Mouse (Mus musculus): ENCODE results near the gene Fuca1. TPM values are rescaled to one million over a fixed set of nuclear protein-coding genes. Genes with fewer than 3 reads are reported as not detected.

The Fuca1 gene
- polyA plus RNA-seq (2012; ENCODE audit: insufficient read depth, insufficient read length, low replicate concordance, missing spikeins) = not detected in 2 replicates

DNA sequence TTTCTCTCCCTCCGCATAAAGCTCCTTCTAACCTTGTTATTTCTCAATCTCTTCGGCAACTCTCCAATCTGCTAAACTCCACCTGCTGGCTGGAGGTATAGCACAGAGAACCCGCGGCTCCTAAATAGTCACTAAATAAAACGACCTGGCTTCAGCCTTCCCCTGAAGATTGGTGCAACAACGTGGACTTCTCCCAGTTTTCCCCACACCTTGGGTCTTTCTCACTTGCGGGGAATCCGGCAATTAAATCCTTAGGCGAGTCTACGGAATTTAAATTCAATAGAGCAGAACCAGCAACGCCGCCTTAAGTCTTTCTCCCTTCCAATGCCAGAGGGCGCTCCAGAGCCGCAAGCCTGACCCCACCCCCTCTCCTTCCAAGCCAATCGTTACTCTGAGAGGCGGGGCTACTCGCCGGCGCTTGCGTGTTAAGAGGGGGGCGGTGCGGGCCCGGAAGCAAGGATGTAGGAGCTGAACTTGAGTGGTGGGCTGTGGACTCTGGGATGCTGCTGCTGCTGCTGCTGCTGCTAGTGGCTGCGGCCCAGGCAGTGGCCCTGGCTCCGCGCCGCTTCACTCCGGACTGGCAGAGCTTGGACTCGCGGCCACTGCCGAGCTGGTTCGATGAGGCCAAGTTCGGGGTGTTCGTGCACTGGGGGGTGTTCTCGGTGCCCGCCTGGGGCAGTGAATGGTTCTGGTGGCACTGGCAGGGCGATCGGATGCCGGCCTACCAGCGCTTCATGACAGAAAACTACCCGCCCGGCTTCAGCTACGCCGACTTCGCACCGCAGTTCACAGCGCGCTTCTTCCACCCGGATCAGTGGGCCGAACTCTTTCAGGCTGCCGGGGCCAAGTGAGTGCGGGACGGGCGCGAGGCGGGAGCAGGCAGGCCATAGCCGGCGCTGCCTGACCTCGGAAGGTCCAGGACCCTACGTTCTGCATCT lies at the start of gene Fuca1:
Gene Fuca1, plus strand, starts transcription at position 432 of the 938 bp plus-strand sequence.
- WGBS = under 1% methylated on average over 60 of the region's 60 CpGs
- Histone ChIP-seq H3K27ac (ENCODE audit: insufficient read depth, low read depth, low read length) (no peak within 1 kb of the TSS), H3K4me3 (ENCODE audit: insufficient read depth, low read depth, low read length) (peak within 1 kb of the TSS; percentile 88), H3K4me1 (ENCODE audit: control insufficient read depth, insufficient read depth, low read length) (peaks cover 8% of the 10 kb centered on the region)
- TF ChIP-seq POLR2A (IDR thresholded peaks at IDR 0.05; ENCODE audit: insufficient read depth, low read depth, low read length) = peak; percentile 69
- TF ChIP-seq CTCF (IDR thresholded peaks at IDR 0.05; ENCODE audit: insufficient read depth, low read depth, low read length) = peak; percentile 82

DNA sequence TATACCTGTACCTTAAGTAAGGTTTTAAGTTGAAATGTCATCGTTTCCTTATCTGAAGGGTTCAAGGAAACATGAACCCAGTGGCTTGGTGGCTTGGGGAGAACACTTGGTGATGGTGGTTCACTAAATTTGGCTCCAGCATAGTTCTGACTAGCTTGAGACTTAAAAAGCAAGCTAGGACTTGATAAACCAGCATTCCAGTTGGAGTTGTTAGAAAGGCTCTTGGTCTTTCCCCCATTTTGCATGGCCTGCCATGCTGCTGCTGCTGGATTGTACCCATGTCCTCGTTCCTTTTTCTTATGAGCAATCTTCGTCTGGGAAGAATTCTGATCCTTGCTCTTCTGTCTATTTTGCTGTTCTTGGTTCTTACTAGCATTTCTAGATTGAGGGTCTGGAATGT lies 48.5 kb upstream of the Fuca1 start:
- H3K27ac ChIP-seq (ENCODE audit: insufficient read depth, low read depth, low read length) = no peak overlapping the region
- H3K4me1 ChIP-seq (ENCODE audit: control insufficient read depth, insufficient read depth, low read length) = peaks cover 17% of the 10 kb centered on the region
- H3K4me3 ChIP-seq (ENCODE audit: insufficient read depth, low read depth, low read length) = no peak overlapping the region
- TF ChIP-seq POLR2A (IDR thresholded peaks at IDR 0.05; ENCODE audit: insufficient read depth, low read depth, low read length) (no peak), CTCF (IDR thresholded peaks at IDR 0.05; ENCODE audit: insufficient read depth, low read depth, low read length) (no peak)
- 24% methylated on average over 3 of the region's 3 CpGs for WGBS

DNA sequence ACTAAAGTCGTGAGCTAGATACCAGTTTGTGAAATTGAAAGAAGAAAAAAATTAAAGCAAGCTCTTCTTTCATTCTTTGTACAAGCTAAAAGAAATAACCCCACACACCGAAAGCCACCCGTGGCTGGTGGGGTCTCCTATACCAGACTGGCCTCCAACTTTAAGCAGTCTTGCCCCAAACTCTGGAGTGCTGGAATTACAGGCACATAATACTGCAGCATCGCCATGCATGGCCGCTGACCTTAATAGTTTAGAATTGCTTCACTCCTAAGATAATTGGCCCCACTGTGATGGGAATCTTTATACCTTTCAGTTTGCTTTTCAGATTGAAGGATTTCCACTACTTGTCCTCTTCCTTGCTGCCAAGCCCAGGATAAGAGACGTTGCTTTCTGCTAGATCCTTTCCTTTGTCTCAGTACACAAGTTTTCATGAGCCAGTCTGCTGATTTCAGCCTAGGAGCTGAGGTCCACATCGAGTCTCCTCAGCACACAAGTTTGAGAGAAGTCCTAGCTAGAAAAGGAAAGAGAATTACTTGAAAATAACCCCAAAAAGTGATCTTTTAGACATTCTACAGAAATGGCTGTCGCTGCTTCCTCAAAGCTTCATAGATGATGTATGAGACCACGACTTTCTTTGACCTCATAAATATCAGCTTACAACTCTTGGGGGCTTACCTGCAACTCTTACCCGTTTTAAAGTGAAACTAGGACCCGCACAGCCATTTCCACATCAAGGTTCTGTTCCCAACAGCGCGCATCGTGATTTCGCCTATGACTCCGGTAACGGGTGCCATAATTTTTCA lies 47.7 kb upstream of the Fuca1 start:
- Histone ChIP-seq H3K4me1 (ENCODE audit: control insufficient read depth, insufficient read depth, low read length) (peaks cover 18% of the 10 kb centered on the region), H3K4me3 (ENCODE audit: insufficient read depth, low read depth, low read length) (peak overlapping the region; percentile 96), H3K27ac (ENCODE audit: insufficient read depth, low read depth, low read length) (peak overlapping the region; percentile 99)
- WGBS = 2% methylated on average over 17 of the region's 17 CpGs
- no peak for TF ChIP-seq POLR2A (IDR thresholded peaks at IDR 0.05; ENCODE audit: insufficient read depth, low read depth, low read length)
- TF ChIP-seq CTCF (IDR thresholded peaks at IDR 0.05; ENCODE audit: insufficient read depth, low read depth, low read length) = no peak

DNA sequence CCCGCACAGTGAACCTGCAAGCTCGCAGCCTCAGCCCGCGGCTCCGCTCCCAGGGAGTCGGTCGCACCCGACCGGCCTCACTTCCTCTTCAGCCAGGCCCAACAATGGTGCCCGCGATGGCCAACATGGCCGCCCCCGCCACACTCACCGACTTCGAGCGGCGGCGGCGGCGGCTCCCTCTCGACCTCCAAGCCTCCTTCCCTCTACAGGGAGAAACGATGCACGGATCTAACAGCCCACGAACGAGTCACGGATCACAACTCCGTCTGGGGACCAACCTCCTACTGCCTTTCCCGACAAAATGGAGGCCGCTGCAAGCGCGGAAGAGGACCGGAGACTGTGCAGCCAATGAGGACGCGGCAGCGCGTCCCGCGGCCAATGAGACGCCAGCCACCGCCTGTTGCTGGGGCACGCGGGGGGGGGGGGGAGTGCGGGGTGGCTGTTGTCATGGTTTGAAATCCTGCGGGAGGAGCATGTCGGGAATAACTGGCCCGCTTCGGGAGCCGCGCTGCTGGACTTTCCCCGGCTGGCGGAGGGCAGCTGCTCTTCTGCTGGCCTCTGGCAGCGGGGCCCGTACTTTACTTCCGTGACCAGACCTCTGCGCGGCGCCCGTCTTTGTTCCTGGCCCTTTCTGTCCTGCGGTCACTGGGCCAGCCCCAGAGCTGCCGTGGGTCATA lies 46.9 kb upstream of the Fuca1 start, which contains the start of gene Pnrc2:
Gene Pnrc2, minus strand, starts transcription at position 325 of the 677 bp plus-strand sequence.
- peak within 1 kb of the TSS; percentile 96 for H3K4me3 ChIP-seq (ENCODE audit: insufficient read depth, low read depth, low read length)
- TF ChIP-seq POLR2A (IDR thresholded peaks at IDR 0.05; ENCODE audit: insufficient read depth, low read depth, low read length) (peak; percentile 87), CTCF (IDR thresholded peaks at IDR 0.05; ENCODE audit: insufficient read depth, low read depth, low read length) (no peak)
- WGBS = under 1% methylated on average over 60 of the region's 60 CpGs
- H3K4me1 ChIP-seq (ENCODE audit: control insufficient read depth, insufficient read depth, low read length) = peaks cover 18% of the 10 kb centered on the region
- H3K27ac ChIP-seq (ENCODE audit: insufficient read depth, low read depth, low read length) = peak within 1 kb of the TSS; percentile 99

DNA sequence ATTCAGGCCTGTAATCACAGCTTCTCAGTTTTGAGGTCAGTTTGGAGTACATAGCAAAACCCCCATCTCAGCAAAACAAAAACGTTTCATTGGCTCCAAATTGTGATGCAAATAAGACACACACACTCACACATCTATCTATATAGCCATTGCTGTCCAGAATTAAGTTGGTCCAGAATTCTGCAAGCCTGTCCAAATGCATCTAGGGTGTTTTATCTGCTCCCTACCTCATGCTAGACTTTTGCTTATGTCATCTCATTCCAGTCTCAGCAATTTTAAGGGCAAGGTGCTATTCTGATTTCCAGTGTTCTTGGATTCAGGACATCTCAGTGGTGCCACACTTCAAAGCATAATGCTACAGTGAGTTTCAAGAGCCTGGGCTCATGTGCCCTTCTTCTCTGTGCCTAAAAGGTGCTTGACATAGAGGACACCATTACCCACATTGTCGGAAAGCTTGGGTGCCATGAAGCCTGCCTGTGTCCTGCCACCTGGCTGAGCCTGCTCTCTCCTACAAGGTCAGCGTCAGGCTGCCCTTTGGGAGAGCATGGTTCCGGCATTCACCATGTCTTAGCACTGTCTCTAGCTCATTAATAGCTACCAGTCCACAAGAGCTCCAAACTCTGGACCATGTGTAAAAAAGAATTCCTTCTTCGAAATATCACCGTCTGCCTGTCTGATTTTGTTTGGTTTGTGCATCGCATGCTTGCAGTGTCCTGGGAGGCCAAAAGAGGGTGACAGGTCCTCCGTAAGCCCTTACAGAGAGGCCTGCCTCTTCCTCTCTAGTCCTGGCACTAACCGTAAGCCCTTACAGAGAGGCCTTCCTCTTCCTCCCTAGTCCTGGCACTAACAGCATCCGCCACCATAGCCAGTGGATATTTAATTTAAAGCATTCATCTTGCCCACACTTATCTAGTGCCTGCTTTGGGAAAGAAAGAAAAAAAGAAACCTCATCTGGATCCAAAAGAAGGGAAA lies 45.7 kb upstream of the Fuca1 start:
- no peak overlapping the region for H3K4me3 ChIP-seq (ENCODE audit: insufficient read depth, low read depth, low read length)
- no peak for TF ChIP-seq CTCF (IDR thresholded peaks at IDR 0.05; ENCODE audit: insufficient read depth, low read depth, low read length)
- TF ChIP-seq POLR2A (IDR thresholded peaks at IDR 0.05; ENCODE audit: insufficient read depth, low read depth, low read length) = no peak
- H3K27ac ChIP-seq (ENCODE audit: insufficient read depth, low read depth, low read length) = peak overlapping the region; percentile 80
- 80% methylated on average over 10 of the region's 10 CpGs for WGBS
- peaks cover 18% of the 10 kb centered on the region for H3K4me1 ChIP-seq (ENCODE audit: control insufficient read depth, insufficient read depth, low read length)

DNA sequence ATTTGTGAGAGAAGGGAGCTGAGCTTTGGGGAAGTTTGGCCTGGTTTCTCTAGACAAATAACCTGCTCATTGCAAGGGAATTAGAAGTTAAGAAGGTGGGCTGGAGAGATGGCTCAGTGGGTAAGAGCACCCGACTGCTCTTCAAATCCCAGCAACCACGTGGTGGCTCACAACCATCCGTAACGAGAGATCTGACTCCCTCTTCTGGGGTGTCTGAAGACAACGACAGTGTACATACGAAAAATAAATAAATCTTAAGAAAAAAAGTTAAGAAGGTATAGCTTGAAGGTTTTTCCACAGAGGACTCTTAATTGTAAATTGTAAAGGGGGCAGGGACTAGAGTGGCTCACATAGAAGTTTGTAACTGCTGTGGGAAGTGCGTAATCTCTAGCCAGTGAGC lies 45.0 kb upstream of the Fuca1 start:
- WGBS = 26% methylated on average over 7 of the region's 7 CpGs
- Histone ChIP-seq H3K27ac (ENCODE audit: insufficient read depth, low read depth, low read length) (peak overlapping the region; percentile 47; the same call in 1 of the 2 replicates), H3K4me1 (ENCODE audit: control insufficient read depth, insufficient read depth, low read length) (peaks cover 18% of the 10 kb centered on the region), H3K4me3 (ENCODE audit: insufficient read depth, low read depth, low read length) (no peak overlapping the region)
- TF ChIP-seq CTCF (IDR thresholded peaks at IDR 0.05; ENCODE audit: insufficient read depth, low read depth, low read length) (no peak), POLR2A (IDR thresholded peaks at IDR 0.05; ENCODE audit: insufficient read depth, low read depth, low read length) (no peak)

DNA sequence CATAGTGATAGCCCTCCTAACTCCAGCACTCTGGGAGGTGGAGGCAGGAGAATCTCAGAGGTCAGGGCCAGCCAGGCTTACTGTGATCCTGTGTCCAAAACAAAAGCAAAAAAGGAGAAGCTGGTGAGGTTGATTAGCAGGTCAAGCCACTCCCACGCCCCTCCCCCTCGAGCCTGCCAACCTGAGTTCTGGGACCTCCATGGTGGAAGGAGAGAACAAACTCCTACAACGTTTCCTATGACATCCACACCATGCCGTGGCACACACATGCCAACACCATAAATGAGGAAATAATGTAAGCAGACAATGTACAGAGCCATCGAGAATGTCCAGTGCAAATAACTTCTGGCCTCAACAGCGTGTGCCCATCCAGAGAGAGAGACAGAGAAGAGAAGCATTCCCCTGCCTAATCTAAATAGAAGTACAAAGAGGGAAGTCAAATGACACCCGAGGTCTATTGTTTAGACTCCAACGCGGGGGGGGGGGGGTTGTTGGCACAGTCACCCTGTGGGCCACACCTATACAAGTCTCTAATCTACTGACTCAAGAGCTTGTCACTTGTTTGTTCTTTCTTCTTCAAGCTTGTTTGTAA lies 44.4 kb upstream of the Fuca1 start:
- WGBS = 9% methylated on average over 9 of the region's 9 CpGs
- Histone ChIP-seq H3K4me1 (ENCODE audit: control insufficient read depth, insufficient read depth, low read length) (peaks cover 18% of the 10 kb centered on the region), H3K27ac (ENCODE audit: insufficient read depth, low read depth, low read length) (peak overlapping the region; percentile 47), H3K4me3 (ENCODE audit: insufficient read depth, low read depth, low read length) (peak overlapping the region; percentile 26)
- TF ChIP-seq CTCF (IDR thresholded peaks at IDR 0.05; ENCODE audit: insufficient read depth, low read depth, low read length) (no peak), POLR2A (IDR thresholded peaks at IDR 0.05; ENCODE audit: insufficient read depth, low read depth, low read length) (no peak)
